Mouse (Mus musculus) stomach, postnatal 0 days (tissue): ENCODE results near the gene Cd96.

Source experiments
- CTCF ChIP-seq: IDR thresholded peaks from 2 replicates; pipeline ENCODE4 v1.5.1; 2016; ENCODE audit warnings: antibody characterized with exemption, low read depth, mild to moderate bottlenecking, moderate library complexity
- EP300 ChIP-seq: optimal IDR thresholded peaks from 2 replicates; pipeline ENCODE3; 2016; ENCODE audit warnings: antibody characterized with exemption

DNA sequence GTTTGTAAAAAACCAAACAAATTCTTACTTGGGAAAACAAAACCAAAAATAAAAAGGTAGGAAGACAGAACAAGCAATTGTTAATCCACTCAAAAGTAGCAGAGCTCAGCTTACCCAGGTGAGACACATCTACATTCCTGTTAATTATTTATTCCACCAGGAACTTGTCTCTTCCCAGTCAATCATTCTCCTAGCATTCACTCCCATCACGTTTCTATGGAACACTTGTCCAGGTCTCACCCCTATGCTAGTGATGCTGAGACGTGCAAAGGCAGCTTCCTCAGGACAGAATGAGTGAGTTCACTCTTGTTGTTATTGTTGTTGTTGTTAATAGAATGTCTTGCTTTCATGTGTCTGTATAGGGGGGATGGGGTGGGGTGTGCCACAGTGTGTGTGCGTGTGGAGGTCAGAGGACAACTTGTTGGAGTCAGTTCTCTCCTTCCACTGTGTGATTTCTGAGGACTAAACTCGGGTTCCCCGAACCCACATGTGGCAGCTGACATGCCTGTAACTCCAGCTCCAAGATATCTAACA lies 97.0 kb downstream of the Cd96 start:
- TF ChIP-seq EP300, result no peak
- no peak for TF ChIP-seq CTCF
